Mouse (Mus musculus) heart, embryonic 16.5 days (tissue): ENCODE data around the gene Cntn1. TPM values are rescaled to one million over a fixed set of nuclear protein-coding genes. Genes with fewer than 3 reads are reported as not detected.

Source experiments
- ATAC-seq: fragments of 200-750 bp; cut with Nextera tagmentation; replicated peaks from 2 replicates; pipeline ENCODE4 v1.8.0; 2017; ENCODE audit warnings: moderate number of reproducible peaks; ENCODE audit not compliant: insufficient read depth, low FRiP score; ENCODE audit errors: extremely low read depth
- H3K27ac ChIP-seq: fragments of 300-500 bp; sonication (generic); 2 replicates; pipeline ENCODE4 v1.5.1; 2014; ENCODE audit warnings: mild to moderate bottlenecking, low read length, control low read depth, moderate library complexity
- H3K27me3 ChIP-seq: fragments of 300-500 bp; sonication (generic); 2 replicates; pipeline ENCODE4 v1.6.1; 2014; ENCODE audit warnings: low read length, mixed read lengths; ENCODE audit not compliant: control insufficient read depth, insufficient read depth
- H3K36me3 ChIP-seq: fragments of 300-500 bp; sonication (generic); 2 replicates; pipeline ENCODE4 v1.6.1; 2014; ENCODE audit not compliant: control insufficient read depth, insufficient read depth
- H3K4me1 ChIP-seq: fragments of 300-500 bp; sonication (generic); 2 replicates; pipeline ENCODE4 v1.6.1; 2014; ENCODE audit warnings: low read length, mixed read lengths; ENCODE audit not compliant: control insufficient read depth, insufficient read depth
- H3K4me2 ChIP-seq: fragments of 300-500 bp; sonication (generic); 2 replicates; pipeline ENCODE4 v1.6.1; 2014; ENCODE audit warnings: low read depth, mild to moderate bottlenecking, control low read depth, low read length
- H3K4me3 ChIP-seq: fragments of 300-500 bp; sonication (generic); 2 replicates; pipeline ENCODE4 v1.5.1; 2014; ENCODE audit warnings: mild to moderate bottlenecking, control low read depth, low read length
- H3K9ac ChIP-seq: fragments of 300-500 bp; sonication (generic); 2 replicates; pipeline ENCODE4 v1.6.1; 2014; ENCODE audit warnings: low read length, control low read depth
- H3K9me3 ChIP-seq: fragments of 300-500 bp; sonication (generic); replicated peaks from 2 replicates; pipeline ENCODE4 v1.6.1; 2016; ENCODE audit warnings: low read length; ENCODE audit not compliant: control insufficient read depth
- WGBS: fragments of 180-500 bp; shearing (Covaris S2); extraction: QIAGEN DNeasy Blood & Tissue Kit; methylation state at CpG from one replicate; pipeline ENCODE4 v1.1.7; 2014; 5-methylcytosine and 5-hydroxymethylcytosine counted together
- polyA plus RNA-seq: library from polyadenylated mRNA; unstranded; fragments of >200 nt; fragmentation: Nextera tagmentation; extraction: Ambion mirVana; gene quantifications from 2 replicates; pipeline ENCODE4 v1.2.1, GENCODE M21; 2015

Cntn1 gene
- polyA plus RNA-seq, 1 experiment from 2014 or later, result 0.29 TPM

DNA sequence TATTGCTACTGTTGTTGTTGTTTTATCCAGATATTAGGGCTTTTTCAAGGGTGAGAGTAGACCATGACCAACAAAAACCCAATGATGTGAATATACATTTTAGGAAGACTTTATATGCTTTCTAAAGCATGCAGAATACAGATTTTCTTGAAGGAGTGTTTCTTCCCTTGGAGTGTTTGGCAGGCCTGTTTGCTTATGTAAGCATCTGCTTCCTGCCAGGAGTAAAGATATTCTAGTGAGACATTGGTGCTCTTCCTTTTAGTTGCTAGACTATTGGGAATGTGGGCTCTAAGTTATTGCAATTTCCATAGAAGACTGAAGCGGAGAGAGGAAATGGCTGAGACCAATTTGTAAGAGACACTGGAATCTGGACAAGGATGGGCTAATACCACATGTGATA lies 158.8 kb downstream of the Cntn1 start:
- 83% methylated on average over 1 of the region's 1 CpGs for WGBS
- Histone ChIP-seq H3K27ac (no peak overlapping the region), H3K9ac (no peak overlapping the region), H3K9me3 (no peaks in the 10 kb centered on the region), H3K4me1 (no peaks in the 10 kb centered on the region), H3K27me3 (no peaks in the 10 kb centered on the region), H3K4me2 (no peak overlapping the region), H3K36me3 (no peaks in the 10 kb centered on the region), H3K4me3 (no peak overlapping the region)
- no peak for ATAC-seq

GRCm38 (mm10) chr15:92210486-92211235 lies 159.7 kb downstream of the Cntn1 start:
- no peaks in the 10 kb centered on the region for H3K9me3 ChIP-seq
- no peaks in the 10 kb centered on the region for H3K27me3 ChIP-seq
- no peak overlapping the region for H3K27ac ChIP-seq
- no peaks in the 10 kb centered on the region for H3K36me3 ChIP-seq
- no peaks in the 10 kb centered on the region for H3K4me1 ChIP-seq
- H3K9ac ChIP-seq, result no peak overlapping the region
- WGBS, result 77% methylated on average over 7 of the region's 7 CpGs
- no peak overlapping the region for H3K4me2 ChIP-seq
- no peak overlapping the region for H3K4me3 ChIP-seq
- no peak for ATAC-seq

GRCm38 (mm10) chr15:92215841-92216240 lies 164.9 kb downstream of the Cntn1 start:
- no peak overlapping the region for H3K9ac ChIP-seq
- no peak overlapping the region for H3K27ac ChIP-seq
- H3K27me3 ChIP-seq, result no peaks in the 10 kb centered on the region
- H3K4me1 ChIP-seq, result no peaks in the 10 kb centered on the region
- 51% methylated on average over 3 of the region's 3 CpGs for WGBS
- H3K9me3 ChIP-seq, result no peaks in the 10 kb centered on the region
- no peaks in the 10 kb centered on the region for H3K36me3 ChIP-seq
- H3K4me2 ChIP-seq, result no peak overlapping the region
- ATAC-seq, result no peak
- no peak overlapping the region for H3K4me3 ChIP-seq

DNA sequence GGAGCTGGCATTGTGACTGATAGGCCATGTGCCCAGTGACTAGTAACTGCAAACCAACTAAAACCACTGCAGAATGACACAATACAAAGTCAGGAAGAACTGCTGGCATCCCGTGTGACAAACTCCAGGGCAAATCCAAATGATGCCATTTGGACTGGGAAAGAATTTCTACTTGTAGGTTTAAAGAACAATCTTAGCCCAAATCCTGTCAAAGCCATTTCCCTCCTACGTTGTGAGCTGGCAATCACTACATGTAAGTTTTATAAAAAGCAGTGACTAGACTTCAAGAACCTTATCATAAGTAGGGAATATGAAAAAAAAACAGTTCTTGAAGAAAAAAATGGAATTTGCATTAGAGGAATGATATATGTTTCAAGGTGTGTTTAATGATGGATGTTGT lies 170.5 kb downstream of the Cntn1 start:
- no peaks in the 10 kb centered on the region for H3K27me3 ChIP-seq
- WGBS, result 53% methylated on average over 2 of the region's 2 CpGs
- H3K9ac ChIP-seq, result no peak overlapping the region
- no peak overlapping the region for H3K4me2 ChIP-seq
- no peaks in the 10 kb centered on the region for H3K36me3 ChIP-seq
- ATAC-seq, result no peak
- no peaks in the 10 kb centered on the region for H3K4me1 ChIP-seq
- no peaks in the 10 kb centered on the region for H3K9me3 ChIP-seq
- H3K4me3 ChIP-seq, result no peak overlapping the region
- no peak overlapping the region for H3K27ac ChIP-seq

- Histone ChIP-seq H3K27me3 (no peaks in the 10 kb centered on the region), H3K9me3 (no peaks in the 10 kb centered on the region), H3K4me3 (no peak overlapping the region), H3K4me1 (no peaks in the 10 kb centered on the region), H3K9ac (no peak overlapping the region), H3K36me3 (no peaks in the 10 kb centered on the region), H3K27ac (no peak overlapping the region), H3K4me2 (no peak overlapping the region)
- WGBS, result 21% methylated on average over 7 of the region's 7 CpGs
- no peak for ATAC-seq
Observed at GRCm38 (mm10) chr15:92231386-92231785, 180.4 kb downstream of the Cntn1 start.

GRCm38 (mm10) chr15:92235836-92236235 lies 184.9 kb downstream of the Cntn1 start:
- Histone ChIP-seq H3K9me3 (no peaks in the 10 kb centered on the region), H3K4me1 (no peaks in the 10 kb centered on the region), H3K4me3 (no peak overlapping the region), H3K27me3 (no peaks in the 10 kb centered on the region), H3K27ac (no peak overlapping the region), H3K9ac (no peak overlapping the region), H3K4me2 (no peak overlapping the region), H3K36me3 (no peaks in the 10 kb centered on the region)
- WGBS, result 68% methylated on average over 6 of the region's 6 CpGs
- ATAC-seq, result no peak

GRCm38 (mm10) chr15:92264980-92265707 lies 214.2 kb downstream of the Cntn1 start:
- no peak overlapping the region for H3K9ac ChIP-seq
- H3K27me3 ChIP-seq, result no peaks in the 10 kb centered on the region
- no peak overlapping the region for H3K4me3 ChIP-seq
- ATAC-seq, result no peak
- no peaks in the 10 kb centered on the region for H3K4me1 ChIP-seq
- H3K4me2 ChIP-seq, result no peak overlapping the region
- no peaks in the 10 kb centered on the region for H3K36me3 ChIP-seq
- 23% methylated on average over 7 of the region's 7 CpGs for WGBS
- H3K9me3 ChIP-seq, result no peaks in the 10 kb centered on the region
- no peak overlapping the region for H3K27ac ChIP-seq

- Histone ChIP-seq H3K4me2 (no peak overlapping the region), H3K27ac (no peak overlapping the region), H3K9me3 (no peaks in the 10 kb centered on the region), H3K4me3 (no peak overlapping the region), H3K4me1 (no peaks in the 10 kb centered on the region), H3K36me3 (no peaks in the 10 kb centered on the region), H3K9ac (no peak overlapping the region), H3K27me3 (no peaks in the 10 kb centered on the region)
- 53% methylated on average over 3 of the region's 3 CpGs for WGBS
- ATAC-seq, result no peak
Observed at GRCm38 (mm10) chr15:92268341-92268740, 217.4 kb downstream of the Cntn1 start.

GRCm38 (mm10) chr15:92268741-92269322 lies 217.9 kb downstream of the Cntn1 start:
- 78% methylated on average over 18 of the region's 18 CpGs for WGBS
- Histone ChIP-seq H3K36me3 (no peaks in the 10 kb centered on the region), H3K9ac (no peak overlapping the region), H3K4me1 (no peaks in the 10 kb centered on the region), H3K27me3 (no peaks in the 10 kb centered on the region), H3K4me2 (no peak overlapping the region), H3K27ac (no peak overlapping the region), H3K4me3 (no peak overlapping the region), H3K9me3 (no peaks in the 10 kb centered on the region)
- ATAC-seq, result no peak
